Mouse (Mus musculus) heart, embryonic 10.5 days (tissue): ENCODE data around the gene Aldh1l1. TPM values are rescaled to one million over a fixed set of nuclear protein-coding genes. Genes with fewer than 3 reads are reported as not detected.

Experiments used
- DNase-seq: peaks from one replicate; pipeline ENCODE4 v3.0.0-alpha.2; 2017; ENCODE audit warnings: low spot score
- H3K27ac ChIP-seq: fragments of 300-500 bp; sonication (generic); 2 replicates; pipeline ENCODE4 v1.5.1; 2016; ENCODE audit warnings: mild to moderate bottlenecking
- H3K27me3 ChIP-seq: fragments of 300-500 bp; sonication (generic); 2 replicates; pipeline ENCODE4 v1.6.1; 2016; ENCODE audit warnings: mild to moderate bottlenecking; ENCODE audit not compliant: poor library complexity, insufficient read depth, severe bottlenecking
- H3K36me3 ChIP-seq: fragments of 300-500 bp; sonication (generic); 2 replicates; pipeline ENCODE4 v1.6.1; 2016; ENCODE audit warnings: mild to moderate bottlenecking, moderate library complexity
- H3K4me1 ChIP-seq: fragments of 300-500 bp; sonication (generic); 2 replicates; pipeline ENCODE4 v1.6.1; 2016; ENCODE audit warnings: mild to moderate bottlenecking
- H3K4me3 ChIP-seq: fragments of 300-500 bp; sonication (generic); 2 replicates; pipeline ENCODE4 v1.5.1; 2016; ENCODE audit warnings: mild to moderate bottlenecking, moderate library complexity
- H3K9me3 ChIP-seq: fragments of 300-500 bp; sonication (generic); 2 replicates; pipeline ENCODE4 v1.6.1; 2016; ENCODE audit warnings: mild to moderate bottlenecking, moderate library complexity
- WGBS: fragments of 180-500 bp; shearing (Covaris S2); methylation state at CpG from one replicate; pipeline ENCODE4 v1.1.7; 2016; 5-methylcytosine and 5-hydroxymethylcytosine counted together
- polyA plus RNA-seq: library from polyadenylated mRNA; unstranded; fragments of >200 nt; fragmentation: Nextera tagmentation; extraction: Ambion mirVana; gene quantifications from 2 replicates; pipeline ENCODE4 v1.2.1, GENCODE M21; 2016

Aldh1l1 gene
- polyA plus RNA-seq, 1 experiment from 2014 or later = 0.93 TPM

- no peaks in the 10 kb centered on the region; the same call in 1 of the 2 replicates for H3K27me3 ChIP-seq
- H3K36me3 ChIP-seq = no peaks in the 10 kb centered on the region
- H3K4me3 ChIP-seq = no peak overlapping the region
- 39% methylated on average over 5 of the region's 5 CpGs for WGBS
- H3K4me1 ChIP-seq = peaks cover 6% of the 10 kb centered on the region; the same call in 1 of the 2 replicates
- H3K9me3 ChIP-seq = no peaks in the 10 kb centered on the region
- no peak overlapping the region for H3K27ac ChIP-seq
- DNase-seq = no peak
These were observed 33.1 kb downstream of the Aldh1l1 start for GRCm38 (mm10) chr6:90519375-90519774.

DNA sequence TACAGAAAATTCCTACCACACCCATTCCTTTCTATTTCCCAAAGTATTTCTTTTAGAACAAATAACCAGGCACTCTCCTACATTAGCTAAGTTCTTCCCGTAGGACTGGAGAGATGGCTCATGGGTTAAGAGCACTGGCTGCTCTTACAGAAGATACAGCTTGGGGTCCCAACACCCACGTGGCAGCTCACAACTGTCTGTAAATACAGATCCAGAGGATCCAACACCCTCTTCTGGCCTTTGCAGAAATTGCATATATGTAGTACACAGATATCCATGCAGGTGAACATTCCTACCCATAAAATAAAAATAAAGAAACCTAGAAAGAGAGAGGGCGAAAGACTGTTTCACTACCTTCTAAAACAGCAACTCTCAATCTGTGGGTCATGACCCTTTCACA, 40.2 kb downstream of the Aldh1l1 start:
- Histone ChIP-seq H3K4me1 (no peaks in the 10 kb centered on the region), H3K4me3 (no peak overlapping the region), H3K27ac (no peak overlapping the region), H3K9me3 (no peaks in the 10 kb centered on the region), H3K36me3 (no peaks in the 10 kb centered on the region), H3K27me3 (no peaks in the 10 kb centered on the region; the same call in 1 of the 2 replicates)
- DNase-seq = no peak
- 63% methylated on average over 3 of the region's 3 CpGs for WGBS

DNA sequence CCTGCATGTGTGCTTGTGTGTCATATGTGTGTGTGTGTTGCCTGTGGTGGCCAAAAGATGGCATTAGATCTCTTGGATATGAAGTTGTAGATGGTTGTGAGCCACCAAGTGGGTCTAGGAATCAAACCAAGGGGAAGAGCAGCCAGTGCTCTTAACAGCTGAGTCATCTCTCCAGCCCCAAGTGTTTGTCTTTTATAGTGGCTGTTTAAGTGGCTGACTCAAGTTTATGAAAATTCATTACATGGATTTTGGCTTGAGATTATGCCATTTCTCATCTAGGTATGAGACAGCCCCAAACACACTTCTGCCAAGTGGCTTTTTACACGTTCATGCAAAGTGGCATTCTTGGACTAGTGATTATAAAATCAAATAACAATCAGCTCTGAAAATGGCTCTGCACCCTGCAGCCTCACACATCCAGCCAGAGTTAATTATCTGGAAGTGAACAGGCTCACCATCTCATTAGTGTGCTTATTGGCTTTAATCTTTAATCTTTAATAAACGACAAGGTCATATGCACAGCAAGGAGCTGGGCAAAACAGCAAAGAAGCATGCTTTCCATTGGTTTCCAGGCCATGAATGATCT, 43.3 kb downstream of the Aldh1l1 start:
- Histone ChIP-seq H3K27me3 (no peaks in the 10 kb centered on the region), H3K9me3 (no peaks in the 10 kb centered on the region), H3K4me1 (no peaks in the 10 kb centered on the region), H3K27ac (no peak overlapping the region), H3K4me3 (no peak overlapping the region), H3K36me3 (no peaks in the 10 kb centered on the region)
- WGBS = 79% methylated on average over 2 of the region's 2 CpGs
- no peak for DNase-seq

GRCm38 (mm10) chr6:90532575-90533190, 46.5 kb downstream of the Aldh1l1 start:
- no peak for DNase-seq
- Histone ChIP-seq H3K4me1 (no peaks in the 10 kb centered on the region), H3K4me3 (no peak overlapping the region), H3K36me3 (no peaks in the 10 kb centered on the region), H3K9me3 (no peaks in the 10 kb centered on the region), H3K27ac (no peak overlapping the region), H3K27me3 (peaks cover 13% of the 10 kb centered on the region)
- WGBS = 88% methylated on average over 6 of the region's 7 CpGs

GRCm38 (mm10) chr6:90533505-90533904, 47.3 kb downstream of the Aldh1l1 start:
- Histone ChIP-seq H3K4me1 (no peaks in the 10 kb centered on the region), H3K27me3 (peaks cover 13% of the 10 kb centered on the region), H3K4me3 (no peak overlapping the region), H3K9me3 (no peaks in the 10 kb centered on the region), H3K36me3 (no peaks in the 10 kb centered on the region), H3K27ac (no peak overlapping the region)
- 69% methylated on average over 3 of the region's 3 CpGs for WGBS
- DNase-seq = no peak

GRCm38 (mm10) chr6:90534701-90535475, 48.7 kb downstream of the Aldh1l1 start:
- no peak overlapping the region for H3K27ac ChIP-seq
- no peak for DNase-seq

DNA sequence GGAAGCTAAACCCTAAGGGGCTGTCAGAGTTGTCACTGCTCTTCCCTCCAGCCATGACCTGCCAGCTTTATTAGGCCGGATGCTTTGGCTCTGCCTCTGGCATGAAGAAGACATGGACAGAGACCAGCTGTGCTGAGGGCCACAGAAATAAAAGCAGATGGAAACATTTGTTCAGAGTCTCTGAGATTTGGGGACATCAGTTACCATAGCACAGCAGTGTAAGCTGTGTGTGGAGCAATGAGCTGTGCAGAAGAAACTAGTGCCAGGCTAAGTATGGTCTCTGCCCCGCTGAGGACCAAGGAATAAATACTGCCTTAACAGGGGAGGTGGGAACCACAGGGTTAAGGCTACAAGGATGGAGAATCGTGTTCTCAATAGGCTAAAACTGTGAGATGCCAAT, 50.6 kb downstream of the Aldh1l1 start:
- DNase-seq = no peak
- Histone ChIP-seq H3K36me3 (no peaks in the 10 kb centered on the region), H3K4me1 (no peaks in the 10 kb centered on the region), H3K27ac (no peak overlapping the region), H3K9me3 (no peaks in the 10 kb centered on the region), H3K4me3 (no peak overlapping the region), H3K27me3 (peaks cover 35% of the 10 kb centered on the region)
- WGBS = 78% methylated on average over 3 of the region's 3 CpGs

More at GRCm38 (mm10) chr6:90534701-90535475, 48.7 kb downstream of the Aldh1l1 start:
- Histone ChIP-seq H3K4me1 (no peaks in the 10 kb centered on the region), H3K36me3 (no peaks in the 10 kb centered on the region), H3K27me3 (peaks cover 20% of the 10 kb centered on the region), H3K4me3 (no peak overlapping the region), H3K9me3 (no peaks in the 10 kb centered on the region)
- 71% methylated on average over 8 of the region's 8 CpGs for WGBS

GRCm38 (mm10) chr6:90537941-90538340, 51.7 kb downstream of the Aldh1l1 start:
- Histone ChIP-seq H3K36me3 (no peaks in the 10 kb centered on the region), H3K9me3 (no peaks in the 10 kb centered on the region), H3K4me3 (no peak overlapping the region), H3K27me3 (peaks cover 45% of the 10 kb centered on the region), H3K27ac (no peak overlapping the region), H3K4me1 (no peaks in the 10 kb centered on the region)
- whole genome bisulfite sequencing = 4% methylated on average over 7 of the region's 7 CpGs
- DNase-seq = no peak

DNA sequence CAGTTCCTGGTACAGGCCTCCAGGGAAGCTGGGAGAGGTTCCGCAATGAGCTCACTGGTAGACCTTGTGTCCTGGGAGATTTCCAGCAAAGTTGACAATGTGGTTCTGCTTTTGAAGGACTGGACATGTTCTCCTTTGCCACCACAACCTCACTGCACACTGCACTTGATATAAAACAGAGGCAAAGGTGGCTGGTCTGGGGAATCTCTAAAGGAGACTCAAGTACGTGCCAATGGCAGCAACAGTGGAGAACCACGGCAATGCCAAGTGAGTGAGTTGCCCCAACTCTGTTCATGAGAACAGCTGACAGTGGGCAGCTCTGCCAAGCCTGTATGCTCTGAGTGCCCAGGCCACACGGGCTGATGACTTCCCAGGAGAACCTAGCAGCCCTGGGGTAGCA, 53.0 kb downstream of the Aldh1l1 start:
- Histone ChIP-seq H3K4me3 (no peak overlapping the region), H3K9me3 (no peaks in the 10 kb centered on the region), H3K36me3 (no peaks in the 10 kb centered on the region), H3K4me1 (no peaks in the 10 kb centered on the region), H3K27me3 (peaks cover 51% of the 10 kb centered on the region), H3K27ac (no peak overlapping the region)
- 83% methylated on average over 4 of the region's 4 CpGs for WGBS
- DNase-seq = no peak

- DNase-seq = no peak
- Histone ChIP-seq H3K27me3 (peaks cover 45% of the 10 kb centered on the region), H3K4me3 (no peak overlapping the region), H3K27ac (no peak overlapping the region), H3K9me3 (no peaks in the 10 kb centered on the region), H3K4me1 (no peaks in the 10 kb centered on the region), H3K36me3 (no peaks in the 10 kb centered on the region)
- WGBS = 70% methylated on average over 1 of the region's 1 CpGs
These were observed 54.3 kb downstream of the Aldh1l1 start for GRCm38 (mm10) chr6:90540520-90540919.

DNA sequence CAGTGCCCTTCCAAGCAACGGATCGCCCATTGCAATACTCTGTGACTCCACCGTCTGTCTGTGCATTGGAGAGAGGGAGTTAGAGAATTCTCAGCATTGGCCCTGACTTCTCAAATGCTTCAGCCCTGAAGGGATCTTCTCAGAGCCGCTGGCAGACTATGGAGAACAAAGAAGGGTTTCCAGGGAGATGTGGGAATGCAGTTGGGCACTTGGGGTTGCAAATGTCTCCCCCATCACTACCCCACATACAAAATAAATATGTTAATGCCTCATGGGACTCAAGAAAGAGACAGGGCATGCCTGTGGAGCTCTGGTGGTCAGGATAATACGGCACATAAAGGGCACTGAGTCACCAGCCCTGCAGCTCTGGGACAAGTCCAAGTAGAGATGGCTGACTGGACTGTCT, 55.1 kb downstream of the Aldh1l1 start:
- no peaks in the 10 kb centered on the region for H3K9me3 ChIP-seq
- H3K27me3 ChIP-seq = peaks cover 45% of the 10 kb centered on the region
- no peaks in the 10 kb centered on the region for H3K36me3 ChIP-seq
- DNase-seq = no peak
- 66% methylated on average over 5 of the region's 5 CpGs for WGBS
- H3K4me1 ChIP-seq = no peaks in the 10 kb centered on the region
- H3K4me3 ChIP-seq = no peak overlapping the region
- H3K27ac ChIP-seq = no peak overlapping the region

DNA sequence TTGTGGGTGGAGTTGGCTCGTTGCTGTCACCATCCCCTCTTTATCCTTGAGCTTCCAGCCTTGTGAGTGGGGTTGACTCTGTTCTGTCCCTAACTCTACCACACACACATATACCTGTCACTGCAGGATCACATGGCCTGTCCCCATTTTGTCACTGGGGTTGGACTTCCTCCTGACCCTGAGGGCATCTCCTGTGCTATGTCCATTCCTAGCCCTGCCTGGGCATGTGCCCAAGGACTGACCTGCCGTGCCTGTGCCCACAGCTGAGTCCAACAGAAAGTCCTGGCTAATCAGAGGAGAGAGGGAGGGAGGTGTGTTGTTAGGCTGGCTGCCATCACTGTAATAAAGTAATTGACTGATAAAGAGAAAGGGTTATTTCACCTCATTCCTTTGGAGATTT, 58.2 kb downstream of the Aldh1l1 start:
- no peak overlapping the region for H3K4me3 ChIP-seq
- H3K9me3 ChIP-seq = no peaks in the 10 kb centered on the region
- no peak for DNase-seq
- peaks cover 48% of the 10 kb centered on the region for H3K27me3 ChIP-seq
- H3K36me3 ChIP-seq = no peaks in the 10 kb centered on the region
- 61% methylated on average over 2 of the region's 2 CpGs for WGBS
- H3K27ac ChIP-seq = no peak overlapping the region
- no peaks in the 10 kb centered on the region for H3K4me1 ChIP-seq

DNA sequence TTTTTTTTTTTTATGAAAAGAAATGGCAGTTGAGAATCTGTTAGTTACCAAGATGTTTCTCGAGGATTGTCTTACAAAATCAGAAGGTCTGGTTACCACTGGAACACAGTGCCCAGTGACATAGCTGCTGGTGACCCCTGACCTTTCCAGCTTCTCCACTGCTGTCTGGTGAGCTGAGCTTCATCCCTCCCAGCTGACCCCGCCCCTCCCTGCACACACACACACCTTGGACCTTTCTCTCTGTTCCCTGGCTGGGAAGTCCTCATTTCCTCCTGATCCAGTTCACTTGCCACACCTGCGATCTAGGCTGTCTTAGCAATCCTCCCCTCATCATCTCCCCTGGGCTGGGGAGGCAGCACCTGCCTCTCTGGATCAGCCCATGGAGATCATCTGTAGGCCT, 60.0 kb downstream of the Aldh1l1 start:
- Histone ChIP-seq H3K9me3 (no peaks in the 10 kb centered on the region), H3K27me3 (peaks cover 39% of the 10 kb centered on the region), H3K36me3 (no peaks in the 10 kb centered on the region), H3K27ac (no peak overlapping the region), H3K4me1 (peaks cover 14% of the 10 kb centered on the region), H3K4me3 (no peak overlapping the region)
- 66% methylated on average over 3 of the region's 3 CpGs for WGBS
- no peak for DNase-seq
